Mouse (Mus musculus) left cerebral cortex, postnatal 10 days (tissue): ENCODE measurements around the gene Igsf3. TPM values are rescaled to one million over a fixed set of nuclear protein-coding genes. Genes with fewer than 3 reads are reported as not detected.

Experiments used
- DNase-seq, 2 experiments: peaks; one replicate each; pipeline ENCODE4 v3.0.0; 2021 to 2022; ENCODE audit warnings: low spot score in 2 of 2, mixed read lengths in 1 of 2; ENCODE audit errors: extremely low spot score in 1 of 2
- intact Hi-C: fragments of 180-260 bp; cut with DNase I; formaldehyde crosslinking; loops from one replicate; pipeline ENCODE4 v1.15.1; 2025
- total RNA-seq, 2 experiments: library from RNA; stranded (reverse); gene quantifications; 2 replicates each; pipeline ENCODE4 v1.2.3; 2021

Igsf3 gene
- total RNA-seq = 10 to 100 TPM; 44.7 to 46.6 TPM

DNA sequence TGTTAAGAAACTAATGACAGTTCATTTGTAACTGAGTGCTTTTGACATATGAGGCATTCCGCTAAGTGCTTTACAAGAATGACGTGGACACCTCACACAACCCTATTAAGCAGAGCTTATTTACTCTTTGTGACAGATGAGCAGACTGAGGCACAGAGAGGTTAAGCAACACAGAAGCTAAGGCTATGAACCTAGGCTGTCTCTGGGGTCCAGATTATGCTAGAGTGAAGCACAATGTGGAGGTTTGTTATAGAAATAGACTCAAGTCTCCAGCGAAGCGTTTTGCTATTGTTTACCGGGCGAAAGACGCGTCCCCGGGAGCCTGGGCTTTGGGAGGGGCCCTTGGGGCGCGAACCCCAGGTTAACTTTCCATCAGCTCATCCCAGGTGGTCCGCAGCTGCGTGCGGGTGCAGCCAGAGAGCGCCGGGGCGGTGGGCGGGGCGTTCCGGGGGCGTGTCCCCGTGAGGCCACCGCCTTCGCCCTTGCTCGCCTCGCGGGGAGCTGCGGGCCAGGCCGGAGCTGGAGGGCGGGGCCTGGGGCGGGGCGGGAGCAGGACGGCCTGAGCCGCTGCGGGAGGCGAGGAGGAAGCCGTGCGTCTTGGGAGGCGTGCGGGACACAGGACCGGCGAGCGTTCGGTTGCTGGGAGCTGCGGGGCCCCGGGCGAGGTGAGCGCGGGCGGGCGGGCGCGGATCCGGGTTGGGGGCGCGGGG, at the start of gene Igsf3:
Igsf3 (plus strand) TSS at position 546 of the 710 bp plus-strand sequence.
- intact Hi-C loops = loop anchor here (5.0 kb wide), 1 partner anchor 86 kb away; no protein-coding TSS in a partner anchor
- DNase-seq = peak in 1 of 2 experiments; percentile 86

DNA sequence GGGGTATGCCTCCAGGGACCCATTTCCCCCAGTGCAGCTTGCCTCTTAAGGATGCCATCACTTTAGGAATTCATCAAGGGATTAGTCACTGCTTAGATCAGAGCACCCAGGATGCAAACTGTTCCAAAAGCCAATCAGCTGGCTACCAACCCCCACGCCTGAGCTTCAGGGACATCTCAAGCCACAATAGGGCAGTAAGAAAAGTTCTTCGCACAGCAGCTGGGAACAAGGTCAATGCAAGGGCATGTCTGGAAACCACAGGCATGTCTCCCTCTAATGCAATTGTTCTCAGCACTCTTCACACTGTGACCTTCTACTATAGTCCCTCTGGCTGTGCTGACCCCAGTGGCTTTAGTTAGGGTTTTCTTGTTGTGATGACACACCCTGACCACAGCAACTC, 49.6 kb upstream of the Igsf3 start:
- intact Hi-C loops = no loop called here
- peak in 1 of 2 experiments; percentile 8 for DNase-seq

DNA sequence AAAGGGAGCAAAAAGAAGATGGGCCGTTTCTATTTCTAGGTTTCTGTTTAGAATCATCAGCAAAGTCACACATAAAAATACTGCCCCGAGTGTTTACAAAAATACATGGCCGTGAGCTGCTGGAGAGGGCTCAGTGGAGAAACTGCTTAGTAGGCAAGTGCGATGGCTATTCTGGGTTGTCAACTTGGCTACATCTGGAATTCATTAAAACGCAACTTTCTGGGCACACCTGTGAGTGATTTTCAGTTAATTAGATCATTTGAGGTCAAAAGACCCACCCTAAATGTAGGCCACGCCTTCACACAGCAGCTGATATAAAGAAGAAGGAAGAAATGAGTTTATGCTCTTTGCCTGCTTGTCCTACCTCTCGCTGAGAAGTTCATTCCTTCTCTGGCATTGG, 48.3 kb upstream of the Igsf3 start:
- intact Hi-C loops = no loop called here
- DNase-seq = peak in 1 of 2 experiments; percentile 2

DNA sequence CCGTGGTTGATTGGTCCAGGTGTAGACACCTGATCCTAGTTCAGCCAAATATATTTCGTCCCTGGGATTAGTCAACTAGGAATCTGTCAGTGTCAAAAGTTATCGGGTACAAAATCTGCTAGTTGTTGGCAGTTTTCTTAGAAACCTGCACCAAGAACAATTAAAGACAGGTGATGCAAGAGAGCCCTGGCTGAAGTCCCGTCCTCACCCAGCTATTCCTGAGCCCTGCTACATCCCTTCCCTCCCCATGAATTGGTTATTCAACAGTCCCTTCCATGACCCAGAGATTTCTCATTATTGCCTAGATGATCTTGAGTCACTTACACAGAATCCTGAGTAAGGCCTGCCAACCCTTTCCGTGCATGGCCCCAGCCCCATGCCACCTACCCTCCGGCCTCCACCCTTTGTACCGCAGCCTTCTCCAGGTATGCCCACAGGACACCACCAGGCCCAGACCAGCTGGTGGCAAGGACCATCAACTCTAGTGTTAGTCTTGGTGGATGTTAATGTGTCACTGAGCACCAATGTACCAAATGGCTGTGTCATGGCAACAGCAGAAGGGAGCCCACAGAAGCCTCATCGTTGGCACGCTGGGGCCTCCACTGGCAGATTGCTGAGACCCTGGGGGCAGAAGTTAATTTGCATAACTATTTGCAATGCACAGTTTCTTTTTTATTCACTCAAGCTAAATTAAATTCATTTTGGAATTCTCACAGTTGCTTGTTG, 33.5 kb upstream of the Igsf3 start:
- intact Hi-C loops = no loop called here
- DNase-seq = no peak

DNA sequence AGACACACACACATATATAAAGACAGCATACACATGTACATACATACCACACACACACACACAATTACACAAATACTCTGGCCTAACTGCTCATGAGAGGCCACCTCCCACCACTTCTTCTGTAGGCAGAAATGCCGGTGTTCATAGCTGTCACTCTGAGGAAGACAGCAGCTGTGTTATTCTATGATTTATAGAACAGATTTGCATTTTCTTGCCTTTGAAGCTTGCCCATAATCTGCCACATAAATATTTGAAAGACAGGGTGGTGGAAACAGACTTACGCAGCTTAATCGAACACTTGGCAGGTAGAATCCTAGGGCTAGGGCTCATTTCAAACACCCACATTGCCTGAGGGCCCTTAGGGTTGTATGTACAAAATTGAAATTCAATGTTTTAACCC, 32.6 kb upstream of the Igsf3 start:
- no peak for DNase-seq

DNA sequence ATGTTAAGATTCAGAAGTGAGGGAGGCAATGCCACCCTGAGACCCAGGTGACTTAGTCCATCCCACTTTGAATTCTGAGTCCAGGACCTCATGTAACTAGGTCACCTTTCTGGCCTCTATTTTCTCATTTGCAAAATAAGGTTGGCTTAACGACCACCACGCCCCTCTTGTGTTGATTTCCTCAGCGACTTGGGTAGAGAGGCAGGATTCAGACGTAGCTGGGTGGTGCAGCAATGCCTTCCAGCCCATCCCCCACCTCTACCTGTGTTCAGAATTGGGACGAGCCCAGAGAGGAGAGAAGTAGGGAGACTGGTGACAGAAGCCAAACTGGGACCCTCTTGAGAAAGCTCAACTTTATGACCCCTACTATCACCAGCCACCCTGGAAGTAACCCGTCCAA, 31.6 kb upstream of the Igsf3 start:
- intact Hi-C loops = no loop called here

More for the DNA sequence above, 32.6 kb upstream of the Igsf3 start:
- intact Hi-C loops = no loop called here

DNA sequence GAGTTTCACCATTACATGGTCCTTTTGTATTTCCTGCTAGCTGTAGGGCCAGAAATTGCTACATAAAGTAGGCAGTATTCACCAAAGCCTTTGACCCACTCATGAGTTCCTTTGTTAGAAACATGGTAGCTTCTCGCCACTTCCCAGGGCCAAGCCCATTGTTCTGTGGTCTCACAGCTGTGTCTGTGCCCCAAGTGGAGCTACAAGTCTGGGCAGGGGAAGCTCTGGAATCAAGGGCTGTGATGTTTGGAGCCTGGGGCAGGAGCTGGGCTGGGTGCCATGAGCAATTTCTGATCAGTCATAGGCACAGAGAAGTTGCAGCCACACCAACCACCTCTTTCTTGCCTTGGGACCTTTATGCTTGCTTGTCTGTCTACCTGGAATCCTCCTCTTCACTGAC, 30.1 kb upstream of the Igsf3 start:
- intact Hi-C loops = no loop called here

More for the DNA sequence above, 31.6 kb upstream of the Igsf3 start:
- no peak for DNase-seq

DNA sequence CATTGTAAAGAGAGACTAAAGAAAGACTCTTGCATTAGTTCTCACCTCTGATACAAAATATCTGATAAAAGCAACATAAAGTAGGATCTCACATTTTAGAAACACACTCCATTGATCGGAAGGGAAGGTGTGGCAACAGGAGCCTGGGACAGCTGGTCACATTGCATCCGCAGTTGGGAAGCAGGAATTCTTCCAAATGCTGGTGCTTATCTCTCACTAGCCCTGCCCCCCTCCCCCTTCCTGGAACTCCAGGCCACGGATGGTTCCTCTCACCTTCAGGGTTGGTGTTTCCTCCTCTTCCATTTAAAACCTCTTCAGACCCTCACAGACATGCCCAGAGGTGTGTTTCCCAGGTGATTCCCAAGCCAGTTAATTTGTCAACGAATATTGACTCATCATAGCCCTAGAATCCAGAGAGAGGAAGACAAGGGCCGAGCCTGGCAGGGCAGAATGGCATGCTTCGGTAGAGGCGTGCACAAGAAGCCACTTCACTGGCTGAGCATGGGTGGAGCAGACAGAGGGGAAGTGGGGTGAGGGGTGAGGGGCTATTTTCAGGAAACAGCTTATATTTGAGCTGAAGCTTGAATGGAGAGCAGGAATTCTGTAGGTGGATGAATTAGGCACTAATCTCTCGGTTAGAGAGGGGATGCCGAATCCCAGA, 28.3 kb upstream of the Igsf3 start:
- no peak for DNase-seq
- intact Hi-C loops = no loop called here

More for the DNA sequence above, 30.1 kb upstream of the Igsf3 start:
- no peak for DNase-seq

DNA sequence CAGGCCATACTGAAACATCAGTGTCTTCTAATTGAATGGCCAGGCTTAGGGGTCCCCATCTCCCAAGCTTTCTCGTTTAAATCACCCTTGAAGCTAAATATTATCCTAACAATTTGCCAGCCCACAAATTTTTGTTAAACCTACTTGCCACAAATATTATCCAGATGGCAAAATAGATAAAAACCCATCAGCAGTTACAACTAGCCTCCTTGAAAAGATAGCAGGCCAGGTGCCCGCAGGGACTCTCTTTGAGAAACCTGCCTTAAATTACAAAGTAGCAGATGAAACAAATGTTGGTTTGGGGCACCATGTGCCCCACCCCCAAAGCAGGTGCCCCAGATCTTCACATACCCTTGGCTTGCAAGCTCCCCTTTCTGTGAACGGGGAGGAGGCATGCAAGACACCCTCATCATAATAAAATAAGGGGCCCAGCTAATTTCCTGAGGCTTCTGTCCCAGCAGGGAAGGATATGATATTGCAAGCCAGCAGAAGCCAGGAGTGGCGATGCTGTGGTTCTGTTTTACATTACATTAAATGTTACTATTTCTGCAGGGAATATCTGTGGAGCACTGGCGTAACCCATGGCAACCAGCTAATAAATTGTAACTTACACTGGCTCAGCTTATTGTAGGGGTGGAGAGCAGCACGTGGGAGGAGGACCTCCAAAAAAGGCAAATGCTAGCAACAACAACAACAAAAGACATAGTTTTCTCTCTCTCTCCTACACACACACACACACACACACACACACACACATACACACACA, 27.2 kb upstream of the Igsf3 start:
- intact Hi-C loops = no loop called here
- DNase-seq = no peak

DNA sequence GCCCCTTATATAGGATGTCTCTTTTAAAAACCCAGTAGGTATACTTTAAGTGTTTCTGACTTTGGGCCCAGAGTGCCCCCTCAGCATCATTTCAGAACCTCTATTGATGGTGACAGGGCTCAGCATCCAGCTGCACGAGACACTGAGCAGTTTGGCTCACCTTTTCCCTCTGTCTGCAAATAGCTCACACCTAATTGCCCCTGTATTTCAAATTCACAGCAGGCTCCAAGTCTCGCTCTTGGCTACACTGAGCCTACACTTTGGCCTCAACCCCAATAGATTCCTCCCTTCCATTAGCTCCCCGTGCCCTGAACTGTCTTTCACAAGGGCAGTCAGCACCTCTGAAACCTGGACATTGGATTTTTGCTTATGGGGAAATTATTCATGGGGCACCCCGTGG, 26.5 kb upstream of the Igsf3 start:
- no peak for DNase-seq
- intact Hi-C loops = no loop called here

DNA sequence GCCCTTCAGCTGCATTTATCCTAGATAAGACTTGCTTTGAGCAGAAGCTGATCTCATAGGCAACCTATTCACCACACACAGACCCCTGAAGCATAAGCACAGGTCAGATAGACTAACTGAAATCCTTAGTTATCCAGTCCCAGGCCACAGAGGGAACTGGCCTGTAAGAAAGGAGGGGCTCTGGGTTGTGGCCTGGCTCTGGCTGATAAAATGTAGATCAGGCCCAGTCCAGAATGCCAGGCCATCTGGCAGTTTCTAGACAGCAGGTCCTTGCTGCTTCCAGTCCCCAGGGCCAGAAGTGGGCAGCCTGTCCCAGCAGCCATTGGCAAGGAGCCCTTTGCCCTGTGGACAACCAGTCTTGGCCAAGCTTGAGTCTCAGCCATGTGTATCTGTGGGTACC, 22.4 kb upstream of the Igsf3 start:
- intact Hi-C loops = no loop called here
- DNase-seq = no peak

DNA sequence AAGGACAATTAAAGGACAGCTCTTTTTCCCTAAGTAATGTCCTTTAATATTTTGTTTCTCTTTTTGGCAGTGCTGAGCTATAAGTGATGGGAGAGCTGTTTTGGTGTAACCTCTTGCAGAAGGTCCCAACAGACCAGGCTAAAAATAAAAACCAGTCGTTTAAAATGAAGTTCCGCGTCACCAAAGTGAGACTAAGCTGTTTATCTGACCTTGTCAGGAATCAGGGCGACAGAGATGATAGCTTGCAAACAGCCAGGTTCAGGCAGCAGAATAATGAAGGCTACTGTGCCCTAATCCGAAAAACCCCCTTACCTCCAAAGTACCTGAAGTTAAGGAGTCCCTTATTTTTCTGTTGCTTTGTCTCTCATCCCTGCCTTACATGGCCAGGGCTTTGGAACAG, 21.2 kb upstream of the Igsf3 start:
- DNase-seq = no peak
- intact Hi-C loops = no loop called here

DNA sequence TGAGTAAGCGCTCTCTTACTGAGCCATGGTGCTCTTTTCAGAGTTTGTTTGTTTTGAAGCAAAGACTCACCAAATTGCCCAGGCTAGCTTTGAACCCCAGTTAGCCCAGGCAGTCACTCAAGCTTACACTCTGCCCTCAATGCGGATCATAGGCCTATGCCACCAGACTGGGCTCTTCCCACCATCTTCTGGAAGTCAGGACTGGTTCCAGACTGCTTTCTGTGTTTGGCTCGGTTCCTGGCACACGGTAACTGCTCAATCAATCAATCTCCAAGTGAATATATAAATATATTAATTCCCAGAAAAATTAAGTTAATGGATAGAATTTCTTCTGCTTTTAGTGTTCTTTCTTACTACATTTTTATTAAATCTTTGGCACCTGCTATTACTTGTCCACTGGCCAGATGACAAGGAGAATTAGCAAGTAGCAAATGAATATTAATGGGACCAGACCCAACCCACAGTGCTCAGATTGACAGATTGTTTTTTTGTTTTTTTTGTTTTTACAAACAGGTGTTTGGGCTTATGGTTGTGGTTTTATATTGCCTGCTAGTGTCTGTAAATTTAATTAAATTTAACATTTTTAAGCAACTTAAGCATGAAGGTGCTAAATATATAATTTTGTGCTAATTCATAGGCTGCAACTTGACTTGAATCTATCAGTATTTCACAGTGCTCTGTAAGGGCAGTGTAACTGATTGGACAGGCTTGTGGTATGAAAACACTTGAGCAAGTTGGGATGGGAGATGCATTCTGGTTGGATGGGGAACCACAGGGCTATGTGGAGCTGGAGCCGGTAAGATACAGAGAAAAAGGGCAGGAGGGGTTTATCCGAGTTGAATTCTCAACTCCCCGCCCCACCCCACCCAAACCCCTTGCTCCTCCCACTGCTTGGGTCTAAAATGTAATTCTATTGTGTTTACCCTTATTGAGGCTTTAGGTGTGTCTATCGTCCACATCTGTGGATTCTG, 20.0 kb upstream of the Igsf3 start:
- intact Hi-C loops = no loop called here
- no peak for DNase-seq

DNA sequence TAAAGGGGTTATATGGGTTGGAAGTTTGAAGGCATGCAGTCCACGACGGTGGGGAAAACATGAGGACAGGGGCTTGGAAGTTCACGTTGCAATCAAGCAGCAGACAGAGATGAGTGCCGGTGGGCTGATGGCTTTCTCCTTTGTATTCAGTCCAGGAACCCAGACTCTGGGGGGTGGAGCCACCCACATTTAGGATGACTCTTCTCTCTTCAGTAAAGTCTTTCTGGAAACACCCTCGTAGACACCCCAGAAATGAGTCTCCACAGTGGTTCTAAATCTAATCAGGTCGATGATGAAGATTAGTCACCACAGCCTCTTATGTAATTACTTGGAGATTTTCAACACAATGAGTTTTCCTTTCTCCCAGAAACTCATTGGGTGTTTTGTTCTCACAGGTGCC, 16.1 kb upstream of the Igsf3 start:
- no peak for DNase-seq
- intact Hi-C loops = no loop called here

DNA sequence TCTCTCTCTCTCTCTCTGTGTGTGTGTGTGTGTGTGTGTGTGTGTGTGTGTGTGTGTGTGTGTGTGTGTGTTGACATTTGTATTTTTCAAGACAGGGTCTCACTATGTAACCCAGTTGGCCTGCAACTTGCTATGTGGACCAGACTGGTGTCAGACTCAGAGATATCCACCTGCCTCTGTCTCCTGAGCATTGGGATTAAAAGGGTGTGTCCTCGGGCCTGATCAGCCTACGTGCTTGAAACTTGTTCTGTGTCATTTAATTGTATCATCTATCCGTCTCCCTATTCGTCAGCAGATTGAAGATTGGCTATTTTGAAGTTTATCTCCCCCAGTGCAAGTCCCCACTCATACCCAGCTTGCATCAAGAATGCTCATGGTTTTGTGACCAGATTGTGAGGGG, 14.5 kb upstream of the Igsf3 start:
- no peak for DNase-seq
- intact Hi-C loops = no loop called here

DNA sequence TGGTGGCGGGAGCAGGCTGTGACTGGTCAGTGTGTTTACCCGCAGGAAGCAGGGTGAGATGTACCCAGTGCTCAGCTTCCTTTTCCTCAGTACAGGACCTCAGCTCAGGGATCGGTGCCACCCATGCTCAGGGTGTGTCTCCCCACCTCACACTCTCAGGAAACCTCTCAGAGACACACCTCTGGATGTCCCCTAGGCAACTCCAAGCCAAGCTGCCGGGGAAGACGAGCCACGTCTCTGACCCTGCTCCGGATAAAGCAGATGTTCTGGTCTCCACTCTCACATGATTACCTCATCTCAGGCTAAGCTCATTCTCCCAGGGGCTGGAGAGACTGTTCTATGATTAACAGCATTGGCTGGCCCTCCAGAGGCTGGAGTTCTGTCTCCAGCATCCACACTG, 13.3 kb upstream of the Igsf3 start:
- DNase-seq = no peak
- intact Hi-C loops = no loop called here

DNA sequence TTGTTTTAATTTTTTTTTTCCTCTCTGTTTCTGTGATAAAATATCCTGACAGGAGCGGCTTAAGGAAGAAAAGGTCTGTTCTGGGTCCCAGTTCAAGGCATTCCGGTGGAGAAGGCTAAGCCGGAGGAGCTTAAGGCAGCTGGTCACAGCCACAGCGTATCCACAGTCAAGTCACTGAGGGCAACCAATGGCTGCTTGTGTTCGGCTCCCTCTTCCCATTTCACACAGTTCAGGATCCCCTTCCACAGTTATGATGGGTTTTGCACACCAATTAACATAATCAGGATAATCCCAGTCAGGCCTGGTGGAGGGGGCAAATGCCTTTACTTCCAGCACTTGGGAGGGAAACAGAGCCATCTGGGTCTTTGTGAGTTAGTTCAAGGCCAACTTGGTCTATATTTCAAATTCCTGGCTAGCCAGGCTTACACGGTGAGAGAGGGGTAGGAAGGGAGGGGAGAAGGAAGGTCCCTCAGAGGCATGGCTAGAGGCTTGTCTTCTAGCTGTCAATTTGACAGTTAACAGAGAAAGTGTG, 11.7 kb upstream of the Igsf3 start:
- intact Hi-C loops = loop anchor here (5.0 kb wide), 1 partner anchor 63 kb away; no protein-coding TSS in a partner anchor
- no peak for DNase-seq

DNA sequence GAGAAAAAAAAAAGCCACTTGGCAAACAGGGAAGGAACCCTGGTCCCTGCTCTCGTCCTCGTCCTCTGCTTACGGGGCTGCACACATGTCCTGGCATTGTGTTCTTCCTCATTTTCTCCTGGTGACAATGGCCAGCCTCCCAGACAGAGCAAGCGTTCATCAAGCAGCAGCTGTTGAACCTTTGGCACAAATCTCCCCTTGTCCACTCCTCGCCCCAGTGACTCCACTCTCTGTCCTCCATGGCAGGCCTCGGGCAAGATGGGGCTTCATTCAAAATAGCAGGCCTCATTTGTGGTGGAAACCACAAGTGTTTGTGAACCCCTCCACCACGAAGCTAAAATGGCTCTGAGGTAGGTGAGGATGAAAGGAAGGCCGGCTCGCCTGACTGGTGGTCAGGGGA, 11.0 kb upstream of the Igsf3 start:
- intact Hi-C loops = loop anchor here (5.0 kb wide), 1 partner anchor 64 kb away; no protein-coding TSS in a partner anchor
- DNase-seq = no peak
